Mouse (Mus musculus): Measurements from ENCODE around the gene Xrcc5. TPM values are rescaled to one million over a fixed set of nuclear protein-coding genes. Genes with fewer than 3 reads are reported as not detected.

The Xrcc5 gene
- total and polyA plus RNA-seq, 3 experiments: 53.4 to 83.5 (median 60.3) TPM

GRCm38 (mm10) chr1:72442747-72443146 lies 135.5 kb downstream of the Xrcc5 start:
- no peak for TF ChIP-seq MYC (IDR thresholded peaks at IDR 0.05; ENCODE audit: low read depth, low read length)
- no peak for TF ChIP-seq BHLHE40 (IDR thresholded peaks at IDR 0.05; ENCODE audit: low read depth, low read length)
- TF ChIP-seq ETS1 (conservative IDR thresholded peaks at IDR 0.05; ENCODE audit: low read depth, low read length): no peak
- TF ChIP-seq ZKSCAN1 (IDR thresholded peaks at IDR 0.05; ENCODE audit: borderline replicate concordance, low read depth, low read length): no peak
- TF ChIP-seq TBP (conservative IDR thresholded peaks at IDR 0.05; ENCODE audit: low read depth, low read length): no peak
- no peak for TF ChIP-seq JUND (conservative IDR thresholded peaks at IDR 0.05; ENCODE audit: low read depth, low read length)
- no peak for TF ChIP-seq GABPA (IDR thresholded peaks at IDR 0.05; ENCODE audit: insufficient replicate concordance, low read depth, low read length)
- no peak for TF ChIP-seq ZNF384 (IDR thresholded peaks at IDR 0.05; ENCODE audit: low read depth, low read length)
- TF ChIP-seq TCF12 (IDR thresholded peaks at IDR 0.05; ENCODE audit: low read depth, low read length): no peak
- dilution Hi-C loops (cut with MboI; ENCODE audit: extremely low pct_ligation_motif_present, extremely low pct_unique_long_range_greater_than_20kb, low sequenced_read_pairs): no loop called here

More at GRCm38 (mm10) chr1:72442747-72443146, 135.5 kb downstream of the Xrcc5 start:
- no peak for DNase-seq (ENCODE audit: extremely low read depth)
- Histone ChIP-seq H3K27ac (ENCODE audit: insufficient read depth, low read depth) (no peak overlapping the region), H3K27me3 (replicated peaks) (no peaks in the 10 kb centered on the region), H3K9ac (ENCODE audit: insufficient read depth, low read depth) (no peak overlapping the region), H3K4me2 (ENCODE audit: insufficient read depth, low read depth, poor library complexity, severe bottlenecking) (no peak overlapping the region), H3K4me1 (ENCODE audit: control insufficient read depth in 1 of 2, insufficient read depth in 2 of 2) (peaks cover 8 to 20% of the 10 kb centered on the region in 2 experiments; a peak in 3 of 4 replicates), H3K79me2 (replicated peaks; ENCODE audit: control insufficient read depth, extremely low read depth, insufficient read depth, poor library complexity, severe bottlenecking) (no peaks in the 10 kb centered on the region), H3K4me3 (replicated peaks in 1 of 3; ENCODE audit: low read depth in 2 of 3, low read length in 2 of 3, poor library complexity in 1 of 3) (no peak overlapping the region), H3K9me3 (replicated peaks; ENCODE audit: low read length) (no peaks in the 10 kb centered on the region), H3K36me3 (replicated peaks in 1 of 2; ENCODE audit: control insufficient read depth in 1 of 2, insufficient read depth in 1 of 2, low read length in 1 of 2) (no peaks in the 10 kb centered on the region)
- in situ Hi-C loops (cut with MboI; ENCODE audit: low pct_ligation_motif_present, low pct_unique_long_range_greater_than_20kb, low sequenced_read_pairs): loop anchor here (10.0 to 25.0 kb wide), 2 partner anchors 132 to 395 kb away; no protein-coding TSS in a partner anchor

Other genes with a start within 250 kb of the Xrcc5 start
- gene Mreg, start 95.1 kb upstream of the Xrcc5 start, total RNA-seq (2012; rRNA removed): 46.4 and 50.6 TPM in 2 replicates
- 51.9 and 52.4 TPM in 2 replicates for gene Mreg, start 95.1 kb upstream of the Xrcc5 start, total RNA-seq (2014; rRNA removed)
- gene Mreg, start 95.1 kb upstream of the Xrcc5 start, polyA plus RNA-seq (2012; ENCODE audit: insufficient read length, low read depth): 64.3 and 69.8 TPM in 2 replicates
- gene Pecr, start 23.1 kb upstream of the Xrcc5 start, total RNA-seq (2012; rRNA removed): 17.6 and 17.8 TPM in 2 replicates
- 21.3 and 21.4 TPM in 2 replicates for gene Pecr, start 23.1 kb upstream of the Xrcc5 start, total RNA-seq (2014; rRNA removed)
- 24.8 and 26.5 TPM in 2 replicates for gene Pecr, start 23.1 kb upstream of the Xrcc5 start, polyA plus RNA-seq (2012; ENCODE audit: insufficient read length, low read depth)
- 0.04 and 0.17 TPM in 2 replicates for gene Tmem169, start 23.1 kb upstream of the Xrcc5 start, total RNA-seq (2012; rRNA removed)
- gene Tmem169, start 23.1 kb upstream of the Xrcc5 start, total RNA-seq (2014; rRNA removed): 0.26 TPM in 1 of 2 replicates, not detected in the other
- not detected in 2 replicates for gene Tmem169, start 23.1 kb upstream of the Xrcc5 start, polyA plus RNA-seq (2012; ENCODE audit: insufficient read length, low read depth)
- 0.04 TPM in 1 of 2 replicates, not detected in the other for gene March4, start 229.5 kb downstream of the Xrcc5 start, total RNA-seq (2012; rRNA removed)
- gene March4, start 229.5 kb downstream of the Xrcc5 start, total RNA-seq (2014; rRNA removed): 0.04 TPM in 1 of 2 replicates, not detected in the other
- gene March4, start 229.5 kb downstream of the Xrcc5 start, polyA plus RNA-seq (2012; ENCODE audit: insufficient read length, low read depth): 0.07 TPM in 1 of 2 replicates, not detected in the other